Mouse (Mus musculus): Measurements from ENCODE around the gene Maats1. TPM values are rescaled to one million over a fixed set of nuclear protein-coding genes. Genes with fewer than 3 reads are reported as not detected.

Gene Maats1
- polyA plus RNA-seq, 1 experiment from 2014 or later = 2.0 TPM

DNA sequence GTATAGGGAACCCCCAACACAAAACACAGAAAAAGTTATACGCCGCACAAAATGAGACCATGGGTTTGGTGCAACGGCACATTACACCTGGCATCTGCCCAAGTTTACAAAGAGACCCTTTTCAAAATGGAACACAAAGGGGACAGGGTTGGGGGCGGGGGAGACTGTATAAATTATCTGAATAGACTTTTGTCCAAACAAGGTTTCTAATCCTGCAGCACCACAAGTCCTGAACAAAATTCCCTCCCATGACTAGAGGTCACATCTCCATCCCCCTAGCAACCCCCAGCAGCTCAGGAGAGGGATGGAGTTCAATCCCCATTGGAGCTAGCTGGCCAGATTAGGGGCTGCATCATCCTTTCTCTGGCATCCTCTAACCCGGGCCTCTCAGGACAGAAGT, 69.5 kb downstream of the Maats1 start:
- Histone ChIP-seq H3K9me3 (no peaks in the 10 kb centered on the region), H3K4me1 (replicated peaks) (peaks cover 12% of the 10 kb centered on the region), H3K4me3 (no peak overlapping the region), H3K27me3 (ENCODE audit: insufficient read depth, poor library complexity, severe bottlenecking) (no peaks in the 10 kb centered on the region), H3K36me3 (no peaks in the 10 kb centered on the region), H3K27ac (no peak overlapping the region)
- DNase-seq (ENCODE audit: low spot score) = no peak
- 68% methylated on average over 5 of the region's 5 CpGs for WGBS

DNA sequence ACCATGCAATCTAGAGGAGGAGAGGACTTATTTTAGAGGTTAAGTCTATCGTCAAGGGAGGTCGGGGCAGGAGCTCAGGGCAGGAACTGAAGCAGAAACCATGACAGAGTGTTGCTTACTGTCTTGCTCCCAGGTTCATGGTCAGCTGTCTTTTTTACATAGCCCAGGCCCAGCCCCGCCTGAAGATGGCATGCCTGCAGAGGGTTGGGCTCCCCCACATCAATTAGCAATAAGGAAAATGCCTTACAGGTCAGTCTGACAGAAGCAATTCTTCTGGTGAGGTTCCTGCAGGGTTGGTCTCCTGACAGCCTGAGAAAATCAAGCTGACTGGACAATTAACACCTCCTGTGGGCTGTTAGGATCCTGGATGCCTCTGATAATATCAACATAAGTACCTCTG, 70.3 kb downstream of the Maats1 start:
- H3K4me3 ChIP-seq = no peak overlapping the region
- H3K9me3 ChIP-seq = no peaks in the 10 kb centered on the region
- H3K27ac ChIP-seq = no peak overlapping the region
- no peaks in the 10 kb centered on the region for H3K36me3 ChIP-seq
- DNase-seq (ENCODE audit: low spot score) = no peak
- WGBS = 75% methylated on average over 3 of the region's 3 CpGs
- H3K27me3 ChIP-seq (ENCODE audit: insufficient read depth, poor library complexity, severe bottlenecking) = no peaks in the 10 kb centered on the region
- peaks cover 12% of the 10 kb centered on the region for H3K4me1 ChIP-seq (replicated peaks)

DNA sequence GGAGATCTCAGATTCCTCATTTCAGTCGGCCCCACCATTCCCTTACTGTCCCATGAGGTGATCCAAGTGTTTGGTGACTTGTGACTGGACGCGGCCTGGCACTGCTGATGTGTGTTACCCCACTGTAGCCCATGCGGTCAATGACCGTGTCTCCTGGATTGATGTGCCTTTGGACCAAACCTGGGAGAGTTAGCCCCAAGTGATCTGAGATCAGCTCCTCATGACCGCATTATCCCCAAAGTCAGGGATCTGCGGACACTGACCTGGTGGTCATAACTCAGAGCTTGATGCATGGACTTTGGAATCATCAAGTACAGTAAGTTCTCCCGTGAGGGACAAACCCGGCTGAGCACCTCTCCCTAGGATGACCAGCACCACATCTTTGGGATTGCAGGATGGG, 86.0 kb downstream of the Maats1 start:
- Histone ChIP-seq H3K4me3 (no peak overlapping the region), H3K36me3 (no peaks in the 10 kb centered on the region), H3K27me3 (ENCODE audit: insufficient read depth, poor library complexity, severe bottlenecking) (no peaks in the 10 kb centered on the region), H3K27ac (no peak overlapping the region), H3K4me1 (replicated peaks) (0 out of 2 replicates have a peak, but pooled peaks cover 2% of the 10 kb centered on the region), H3K9me3 (no peaks in the 10 kb centered on the region)
- 94% methylated on average over 9 of the region's 9 CpGs for WGBS
- DNase-seq (ENCODE audit: low spot score) = no peak

DNA sequence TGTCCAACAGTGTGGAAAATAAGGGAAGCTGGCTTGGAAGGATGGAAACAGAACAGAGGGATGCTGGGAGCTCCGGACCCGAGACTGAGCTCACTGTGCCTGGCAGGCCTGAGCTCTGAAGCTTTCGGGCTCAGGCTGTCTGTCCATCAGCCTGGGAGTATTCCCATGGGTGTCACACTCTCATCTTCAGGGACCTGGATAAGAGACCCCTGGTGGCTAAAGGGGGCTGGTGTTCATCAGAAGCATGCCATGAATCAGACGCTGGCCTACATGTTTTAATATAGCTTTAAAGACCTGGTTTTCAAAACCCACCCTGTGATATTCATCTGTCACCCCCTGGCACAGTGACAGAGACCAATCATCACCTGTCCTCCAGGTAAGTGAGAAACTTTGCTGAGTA, 86.8 kb downstream of the Maats1 start:
- WGBS = 77% methylated on average over 4 of the region's 4 CpGs

DNA sequence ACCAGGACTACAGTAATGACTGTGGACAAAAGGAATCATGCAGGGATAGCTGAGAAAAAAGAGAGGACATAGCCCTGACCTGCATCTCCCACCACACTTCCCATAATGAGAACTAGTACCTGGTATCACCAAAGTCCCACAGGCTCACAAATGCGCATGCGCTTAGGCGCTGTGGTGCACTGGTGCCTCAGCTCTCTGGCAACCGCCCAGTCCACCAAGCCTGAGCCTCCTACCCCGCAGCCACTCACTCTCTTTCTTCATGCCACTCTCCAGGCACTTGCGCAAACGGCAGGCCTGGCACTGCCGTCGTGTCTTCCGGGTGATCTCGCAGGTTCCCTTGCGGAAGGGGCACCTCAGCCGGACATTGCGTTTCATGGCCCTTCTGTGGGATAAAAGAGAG, 87.9 kb downstream of the Maats1 start:
- peaks cover 4% of the 10 kb centered on the region; the same call in 1 of the 2 replicates for H3K4me1 ChIP-seq (replicated peaks)
- H3K27me3 ChIP-seq (ENCODE audit: insufficient read depth, poor library complexity, severe bottlenecking) = no peaks in the 10 kb centered on the region
- H3K9me3 ChIP-seq = no peaks in the 10 kb centered on the region
- WGBS = 84% methylated on average over 14 of the region's 14 CpGs
- H3K36me3 ChIP-seq = no peaks in the 10 kb centered on the region
- H3K4me3 ChIP-seq = no peak overlapping the region
- no peak for DNase-seq (ENCODE audit: low spot score)
- no peak overlapping the region for H3K27ac ChIP-seq

More for the DNA sequence above, 86.8 kb downstream of the Maats1 start:
- DNase-seq (ENCODE audit: low spot score) = no peak
- Histone ChIP-seq H3K4me3 (no peak overlapping the region), H3K36me3 (no peaks in the 10 kb centered on the region), H3K9me3 (no peaks in the 10 kb centered on the region), H3K4me1 (replicated peaks) (0 out of 2 replicates have a peak, but pooled peaks cover 2% of the 10 kb centered on the region), H3K27me3 (ENCODE audit: insufficient read depth, poor library complexity, severe bottlenecking) (no peaks in the 10 kb centered on the region), H3K27ac (no peak overlapping the region)

DNA sequence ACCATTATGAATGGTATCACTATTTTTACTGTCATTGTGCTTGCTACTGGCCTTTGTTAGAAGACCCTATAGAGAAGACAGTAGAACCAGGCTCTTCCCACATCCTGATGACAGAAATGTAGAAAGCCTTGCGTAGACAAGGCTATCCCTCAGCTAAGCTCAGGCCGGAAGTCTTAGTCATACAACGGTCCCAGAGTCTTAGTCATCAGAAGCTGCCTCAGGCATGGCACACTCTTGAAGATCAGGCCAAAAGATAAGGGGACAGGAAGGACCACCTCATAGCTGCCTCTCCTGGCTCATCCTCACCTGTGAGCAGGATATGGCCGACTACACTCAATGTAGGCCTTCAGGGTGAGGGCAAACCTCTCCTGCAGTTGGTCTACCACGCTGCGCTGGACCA, 91.5 kb downstream of the Maats1 start:
- DNase-seq (ENCODE audit: low spot score) = no peak
- H3K36me3 ChIP-seq = no peaks in the 10 kb centered on the region
- H3K27me3 ChIP-seq (ENCODE audit: insufficient read depth, poor library complexity, severe bottlenecking) = no peaks in the 10 kb centered on the region
- no peak overlapping the region for H3K4me3 ChIP-seq
- WGBS = 91% methylated on average over 6 of the region's 6 CpGs
- H3K9me3 ChIP-seq = no peaks in the 10 kb centered on the region
- no peak overlapping the region for H3K27ac ChIP-seq
- peaks cover 14% of the 10 kb centered on the region for H3K4me1 ChIP-seq (replicated peaks)

DNA sequence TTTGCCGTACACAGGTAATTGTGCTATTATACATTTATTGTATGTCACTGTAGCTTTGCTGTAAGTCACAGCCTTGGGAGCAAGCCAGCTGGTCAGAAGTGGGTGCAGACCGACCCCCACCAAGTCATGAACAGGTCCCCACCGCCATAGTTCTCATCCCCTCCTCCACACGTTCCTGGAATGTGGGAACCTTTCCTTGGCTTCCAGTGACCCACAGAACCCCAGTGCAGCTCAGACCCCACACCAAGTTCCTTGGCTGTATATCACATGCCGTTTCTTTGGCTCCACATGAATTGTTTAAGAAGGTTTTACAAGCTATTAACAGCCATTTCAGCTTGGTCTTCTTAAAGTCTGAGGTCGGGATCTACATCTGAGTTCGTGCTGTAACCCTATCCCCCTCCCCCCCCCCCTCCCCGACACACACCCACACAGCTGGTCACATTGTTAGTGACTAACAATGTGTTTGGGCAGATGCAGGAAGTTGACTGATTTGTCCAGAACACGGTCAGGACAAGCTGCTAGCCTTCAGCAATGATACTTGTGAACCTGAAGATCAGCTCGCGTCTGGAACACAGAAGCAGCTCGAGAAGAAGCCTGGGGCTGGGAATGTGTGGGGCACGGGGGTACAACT, 93.5 kb downstream of the Maats1 start:
- 56% methylated on average over 13 of the region's 13 CpGs for whole genome bisulfite sequencing
- Histone ChIP-seq H3K27ac (peak overlapping the region; percentile 40; the same call in 1 of the 2 replicates), H3K4me3 (no peak overlapping the region), H3K9me3 (no peaks in the 10 kb centered on the region), H3K36me3 (peaks cover 9% of the 10 kb centered on the region), H3K4me1 (replicated peaks) (peaks cover 12% of the 10 kb centered on the region), H3K27me3 (ENCODE audit: insufficient read depth, poor library complexity, severe bottlenecking) (no peaks in the 10 kb centered on the region)
- DNase-seq (ENCODE audit: low spot score) = peak; percentile 22

Other genes with a start within 250 kb of the Maats1 start
- not detected in 2 replicates for gene Nr1i2, start 47.3 kb downstream of the Maats1 start, polyA plus RNA-seq (2016; fragmentation: Nextera tagmentation; extraction: Ambion mirVana)
- 142 and 146 TPM in 2 replicates for gene Cox17, start 4.8 kb upstream of the Maats1 start, polyA plus RNA-seq (2016; fragmentation: Nextera tagmentation; extraction: Ambion mirVana)
- not detected in 2 replicates for gene Gm21987, start 4.9 kb upstream of the Maats1 start, polyA plus RNA-seq (2016; fragmentation: Nextera tagmentation; extraction: Ambion mirVana)
- 0.68 and 1.6 TPM in 2 replicates for gene Popdc2, start 20.1 kb upstream of the Maats1 start, polyA plus RNA-seq (2016; fragmentation: Nextera tagmentation; extraction: Ambion mirVana)
- 0.10 and 0.27 TPM in 2 replicates for gene Pla1a, start 91.0 kb upstream of the Maats1 start, polyA plus RNA-seq (2016; fragmentation: Nextera tagmentation; extraction: Ambion mirVana)
- gene Adprh, start 110.6 kb upstream of the Maats1 start, polyA plus RNA-seq (2016; fragmentation: Nextera tagmentation; extraction: Ambion mirVana) = 143 and 164 TPM in 2 replicates
- gene Cd80, start 113.4 kb upstream of the Maats1 start, polyA plus RNA-seq (2016; fragmentation: Nextera tagmentation; extraction: Ambion mirVana) = 0.41 and 0.52 TPM in 2 replicates
- 36.1 and 36.7 TPM in 2 replicates for gene Timmdc1, start 180.5 kb upstream of the Maats1 start, polyA plus RNA-seq (2016; fragmentation: Nextera tagmentation; extraction: Ambion mirVana)
- 61.3 and 66.9 TPM in 2 replicates for gene Poglut1, start 208.1 kb upstream of the Maats1 start, polyA plus RNA-seq (2016; fragmentation: Nextera tagmentation; extraction: Ambion mirVana)
- gene Tmem39a, start 216.6 kb upstream of the Maats1 start, polyA plus RNA-seq (2016; fragmentation: Nextera tagmentation; extraction: Ambion mirVana) = 69.4 and 92.4 TPM in 2 replicates

Data from hindbrain, embryonic 10.5 days (tissue).